Mouse (Mus musculus): ENCODE data around the gene Arhgap10. TPM values are rescaled to one million over a fixed set of nuclear protein-coding genes. Genes with fewer than 3 reads are reported as not detected.

Gene Arhgap10
- total and polyA plus RNA-seq, 3 experiments = 22.5 to 58.2 (median 51.4) TPM

GRCm38 (mm10) chr8:77534358-77534992 lies 16.7 kb upstream of the Arhgap10 start:
- intact Hi-C loops (cut with DNase I) = no loop called here
- Histone ChIP-seq H3K9ac (ENCODE audit: low read depth, low read length) (no peak overlapping the region), H3K4me1 (ENCODE audit: control insufficient read depth, insufficient read depth, low read length) (no peaks in the 10 kb centered on the region), H3K27ac (no peak overlapping the region), H3K27me3 (ENCODE audit: control insufficient read depth, insufficient read depth, low read length) (no peaks in the 10 kb centered on the region), H3K79me2 (replicated peaks; ENCODE audit: control insufficient read depth, insufficient read depth, low read length) (no peaks in the 10 kb centered on the region), H3K36me3 (ENCODE audit: control insufficient read depth, insufficient read depth, low read length) (no peaks in the 10 kb centered on the region), H3K4me3 (no peak overlapping the region)
- no peak for DNase-seq
- 52% methylated on average over 8 of the region's 8 CpGs for WGBS
- TF ChIP-seq POLR2A (IDR thresholded peaks at IDR 0.05; ENCODE audit: insufficient read depth, low read depth, low read length) = no peak
- no peak for TF ChIP-seq CTCF (IDR thresholded peaks at IDR 0.05)
- TF ChIP-seq EP300 (IDR thresholded peaks at IDR 0.05; ENCODE audit: insufficient read depth, low read depth, low read length) = no peak

GRCm38 (mm10) chr8:77526130-77526529 lies 8.4 kb upstream of the Arhgap10 start:
- TF ChIP-seq CTCF (IDR thresholded peaks at IDR 0.05) (no peak), EP300 (IDR thresholded peaks at IDR 0.05; ENCODE audit: insufficient read depth, low read depth, low read length) (no peak), POLR2A (IDR thresholded peaks at IDR 0.05; ENCODE audit: insufficient read depth, low read depth, low read length) (no peak)
- intact Hi-C loops (cut with DNase I) = no loop called here

GRCm38 (mm10) chr8:77524906-77525305 lies 7.2 kb upstream of the Arhgap10 start:
- WGBS = 94% methylated on average over 2 of the region's 2 CpGs
- intact Hi-C loops (cut with DNase I) = loop anchor here (2.0 kb wide), 1 partner anchor 106 kb away; no protein-coding TSS in a partner anchor
- no peak for DNase-seq

More at GRCm38 (mm10) chr8:77526130-77526529, 8.4 kb upstream of the Arhgap10 start:
- Histone ChIP-seq H3K9ac (ENCODE audit: low read depth, low read length) (no peak overlapping the region), H3K4me3 (no peak overlapping the region), H3K27me3 (ENCODE audit: control insufficient read depth, insufficient read depth, low read length) (no peaks in the 10 kb centered on the region), H3K36me3 (ENCODE audit: control insufficient read depth, insufficient read depth, low read length) (no peaks in the 10 kb centered on the region), H3K27ac (no peak overlapping the region), H3K4me1 (ENCODE audit: control insufficient read depth, insufficient read depth, low read length) (peaks cover 2% of the 10 kb centered on the region; the same call in 1 of the 2 replicates), H3K79me2 (replicated peaks; ENCODE audit: control insufficient read depth, insufficient read depth, low read length) (no peaks in the 10 kb centered on the region)
- no peak for DNase-seq
- WGBS = 92% methylated on average over 8 of the region's 8 CpGs

GRCm38 (mm10) chr8:77524018-77524615 lies 6.4 kb upstream of the Arhgap10 start:
- WGBS = 41% methylated on average over 14 of the region's 14 CpGs
- peak overlapping the region; percentile 70 for H3K27ac ChIP-seq
- 0 out of 2 replicates have a peak overlapping the region, but pooled peaks have one; percentile 4 for H3K4me3 ChIP-seq
- intact Hi-C loops (cut with DNase I) = loop anchor here (2.0 kb wide), 1 partner anchor 105 kb away; no protein-coding TSS in a partner anchor
- H3K79me2 ChIP-seq (replicated peaks; ENCODE audit: control insufficient read depth, insufficient read depth, low read length) = no peaks in the 10 kb centered on the region
- H3K36me3 ChIP-seq (ENCODE audit: control insufficient read depth, insufficient read depth, low read length) = no peaks in the 10 kb centered on the region
- peaks cover 2% of the 10 kb centered on the region; the same call in 1 of the 2 replicates for H3K4me1 ChIP-seq (ENCODE audit: control insufficient read depth, insufficient read depth, low read length)
- peak overlapping the region; percentile 14; the same call in 1 of the 2 replicates for H3K9ac ChIP-seq (ENCODE audit: low read depth, low read length)
- TF ChIP-seq POLR2A (IDR thresholded peaks at IDR 0.05; ENCODE audit: insufficient read depth, low read depth, low read length) (peak; percentile 44; the same call in 1 of the 2 replicates), EP300 (IDR thresholded peaks at IDR 0.05; ENCODE audit: insufficient read depth, low read depth, low read length) (no peak), CTCF (IDR thresholded peaks at IDR 0.05) (no peak)
- peak in 1 of 2 experiments; percentile 53 for DNase-seq
- no peaks in the 10 kb centered on the region for H3K27me3 ChIP-seq (ENCODE audit: control insufficient read depth, insufficient read depth, low read length)

More at GRCm38 (mm10) chr8:77524906-77525305, 7.2 kb upstream of the Arhgap10 start:
- Histone ChIP-seq H3K4me3 (no peak overlapping the region), H3K27ac (no peak overlapping the region; the same call in 1 of the 2 replicates), H3K36me3 (ENCODE audit: control insufficient read depth, insufficient read depth, low read length) (no peaks in the 10 kb centered on the region), H3K79me2 (replicated peaks; ENCODE audit: control insufficient read depth, insufficient read depth, low read length) (no peaks in the 10 kb centered on the region), H3K27me3 (ENCODE audit: control insufficient read depth, insufficient read depth, low read length) (no peaks in the 10 kb centered on the region), H3K9ac (ENCODE audit: low read depth, low read length) (no peak overlapping the region), H3K4me1 (ENCODE audit: control insufficient read depth, insufficient read depth, low read length) (peaks cover 2% of the 10 kb centered on the region; the same call in 1 of the 2 replicates)
- peak; percentile 54 for TF ChIP-seq CTCF (IDR thresholded peaks at IDR 0.05)
- TF ChIP-seq EP300 (IDR thresholded peaks at IDR 0.05; ENCODE audit: insufficient read depth, low read depth, low read length) = no peak
- TF ChIP-seq POLR2A (IDR thresholded peaks at IDR 0.05; ENCODE audit: insufficient read depth, low read depth, low read length) = no peak

- 62% methylated on average over 8 of the region's 8 CpGs for WGBS
- DNase-seq = no peak
- peak overlapping the region; percentile 36; the same call in 1 of the 2 replicates for H3K9ac ChIP-seq (ENCODE audit: low read depth, low read length)
- H3K36me3 ChIP-seq (ENCODE audit: control insufficient read depth, insufficient read depth, low read length) = no peaks in the 10 kb centered on the region
- H3K27ac ChIP-seq = peak overlapping the region; percentile 70; the same call in 1 of the 2 replicates
- H3K79me2 ChIP-seq (replicated peaks; ENCODE audit: control insufficient read depth, insufficient read depth, low read length) = no peaks in the 10 kb centered on the region
- H3K4me1 ChIP-seq (ENCODE audit: control insufficient read depth, insufficient read depth, low read length) = peaks cover 2% of the 10 kb centered on the region
- no peak for TF ChIP-seq CTCF (IDR thresholded peaks at IDR 0.05)
- TF ChIP-seq POLR2A (IDR thresholded peaks at IDR 0.05; ENCODE audit: insufficient read depth, low read depth, low read length) = no peak
- TF ChIP-seq EP300 (IDR thresholded peaks at IDR 0.05; ENCODE audit: insufficient read depth, low read depth, low read length) = no peak
- H3K4me3 ChIP-seq = no peak overlapping the region
- intact Hi-C loops (cut with DNase I) = no loop called here
- no peaks in the 10 kb centered on the region for H3K27me3 ChIP-seq (ENCODE audit: control insufficient read depth, insufficient read depth, low read length)
These were observed 5.2 kb upstream of the Arhgap10 start for GRCm38 (mm10) chr8:77522984-77523383.
